Mouse (Mus musculus) left cerebral cortex, postnatal 4 days (tissue): ENCODE results near the gene Themis2. TPM values are rescaled to one million over a fixed set of nuclear protein-coding genes. Genes with fewer than 3 reads are reported as not detected.
"Not testable (repeated sequence)": the region's sequence is repeated elsewhere in the genome, so short reads cannot be mapped to it uniquely, and the experiment has no call there.

Experiments used
- DNase-seq: peaks from one replicate; pipeline ENCODE4 v3.0.0-alpha.2; 2022
- intact Hi-C: fragments of 180-260 bp; cut with DNase I; formaldehyde crosslinking; loops from one replicate; pipeline ENCODE4 v1.15.1; 2025
- total RNA-seq, 2 experiments: library from RNA; stranded (reverse); gene quantifications; 2 replicates each; pipeline ENCODE4 v1.2.3; 2021

The Themis2 gene
- total RNA-seq, 2 experiments from 2014 or later: 0.52 to 0.81 TPM

GRCm38 (mm10) chr4:132801176-132802077 is 5.2 kb upstream of the Themis2 start:
- DNase-seq: no peak

GRCm38 (mm10) chr4:132799845-132800244 is 3.7 kb upstream of the Themis2 start:
- DNase-seq: no peak
- intact Hi-C loops: no loop called here

More at GRCm38 (mm10) chr4:132801176-132802077, 5.2 kb upstream of the Themis2 start:
- intact Hi-C loops: no loop called here

- intact Hi-C loops: not testable (repeated sequence)
These were observed 2.5 kb upstream of the Themis2 start for GRCm38 (mm10) chr4:132798666-132799065.

GRCm38 (mm10) chr4:132798028-132798427 is 1.8 kb upstream of the Themis2 start:
- DNase-seq: no peak
- intact Hi-C loops: no loop called here

More at GRCm38 (mm10) chr4:132798666-132799065, 2.5 kb upstream of the Themis2 start:
- DNase-seq: not testable (repeated sequence)

- DNase-seq: no peak
- intact Hi-C loops: no loop called here
These were observed 1.3 kb upstream of the Themis2 start for GRCm38 (mm10) chr4:132797461-132797860.

- intact Hi-C loops: no loop called here
- no peak for DNase-seq
These were observed 1.0 kb downstream of the Themis2 start for GRCm38 (mm10) chr4:132795171-132795570.

- DNase-seq: no peak
- intact Hi-C loops: no loop called here
These were observed 1.4 kb downstream of the Themis2 start for GRCm38 (mm10) chr4:132794760-132795159.

GRCm38 (mm10) chr4:132794028-132794427 is 2.2 kb downstream of the Themis2 start:
- intact Hi-C loops: no loop called here
- DNase-seq: no peak

GRCm38 (mm10) chr4:132793322-132794004 is 2.7 kb downstream of the Themis2 start:
- DNase-seq, intact Hi-C loops: not testable (repeated sequence)

- intact Hi-C loops: no loop called here
- no peak for DNase-seq
These were observed 6.5 kb downstream of the Themis2 start for GRCm38 (mm10) chr4:132789731-132790130.

GRCm38 (mm10) chr4:132785228-132785627 is 11.0 kb downstream of the Themis2 start:
- DNase-seq: no peak
- intact Hi-C loops: no loop called here

- no peak for DNase-seq
- intact Hi-C loops: no loop called here
These were observed 12.5 kb downstream of the Themis2 start for GRCm38 (mm10) chr4:132783732-132784131.

GRCm38 (mm10) chr4:132780288-132780687 is 15.9 kb downstream of the Themis2 start:
- intact Hi-C loops: no loop called here
- DNase-seq: no peak

GRCm38 (mm10) chr4:132778562-132779201 is 17.5 kb downstream of the Themis2 start:
- intact Hi-C loops: no loop called here
- DNase-seq: no peak

- peak; percentile 61 for DNase-seq
- intact Hi-C loops: no loop called here
These were observed 19.4 kb downstream of the Themis2 start for GRCm38 (mm10) chr4:132776764-132777163.

- intact Hi-C loops: no loop called here
- DNase-seq: no peak
These were observed 21.3 kb downstream of the Themis2 start for GRCm38 (mm10) chr4:132774905-132775304.

- intact Hi-C loops: no loop called here
These were observed 24.4 kb downstream of the Themis2 start for GRCm38 (mm10) chr4:132771776-132772175.

GRCm38 (mm10) chr4:132767914-132768876 is 28.0 kb downstream of the Themis2 start, which contains the start of gene Rpa2:
Gene Rpa2, plus strand, starts transcription at chr4:132768332.
- peak; percentile 99 for DNase-seq
- intact Hi-C loops: no loop called here

More at GRCm38 (mm10) chr4:132771776-132772175, 24.4 kb downstream of the Themis2 start:
- no peak for DNase-seq

GRCm38 (mm10) chr4:132763125-132763524 is 33.1 kb downstream of the Themis2 start:
- DNase-seq, intact Hi-C loops: not testable (repeated sequence)

GRCm38 (mm10) chr4:132762602-132763001 is 33.6 kb downstream of the Themis2 start:
- intact Hi-C loops: no loop called here

More at GRCm38 (mm10) chr4:132762602-132763001, 33.6 kb downstream of the Themis2 start:
- DNase-seq: no peak
